Mouse (Mus musculus): Measurements from ENCODE around the gene Tmem156.

GRCm38 (mm10) chr5:65015508-65015907, 76.4 kb downstream of the Tmem156 start:
- TF ChIP-seq CTCF (IDR thresholded peaks at IDR 0.05 in 2 of 3, conservative IDR thresholded peaks at IDR 0.05 in 1 of 3; ENCODE audit: control insufficient read depth in 1 of 3, insufficient read depth in 1 of 3, low read depth in 2 of 3, low read length in 3 of 3, poor library complexity in 1 of 3, severe bottlenecking in 1 of 3) (no peak), POLR2A (IDR thresholded peaks at IDR 0.05; ENCODE audit: control insufficient read depth in 1 of 2, insufficient read depth in 1 of 2, low read depth in 1 of 2, low read length in 2 of 2, poor library complexity in 1 of 2) (no peak), TCF12 (IDR thresholded peaks at IDR 0.05; ENCODE audit: low read depth, low read length) (no peak), GATA1 (IDR thresholded peaks at IDR 0.05; ENCODE audit: low read depth, low read length) (no peak), KAT2A (conservative IDR thresholded peaks at IDR 0.05; ENCODE audit: low read depth, low read length) (no peak), SMC3 (IDR thresholded peaks at IDR 0.05; ENCODE audit: low read depth, low read length) (no peak), UBTF (IDR thresholded peaks at IDR 0.05; ENCODE audit: borderline replicate concordance, insufficient read depth, low read depth, low read length) (no peak)

All from MEL (cell line).